Mouse (Mus musculus): Measurements from ENCODE around the gene Brsk1.

The Brsk1 gene

GRCm38 (mm10) chr7:4739544-4740275 lies 49.3 kb downstream of the Brsk1 start, which contains the start of gene Kmt5c:
Gene Kmt5c (plus strand): TSS chr7:4740115.
- in situ Hi-C loops (cut with MseI, MboI) = no loop called here

- in situ Hi-C loops (cut with MseI, MboI) = no loop called here
Observed at GRCm38 (mm10) chr7:4740309-4740727, 49.9 kb downstream of the Brsk1 start.

- in situ Hi-C loops (cut with MseI, MboI) = no loop called here
Observed at GRCm38 (mm10) chr7:4741151-4741550, 50.7 kb downstream of the Brsk1 start.

- in situ Hi-C loops (cut with MseI, MboI) = no loop called here
Observed at GRCm38 (mm10) chr7:4741672-4742481, 51.5 kb downstream of the Brsk1 start.

GRCm38 (mm10) chr7:4742482-4742819 lies 52.0 kb downstream of the Brsk1 start:
- in situ Hi-C loops (cut with MseI, MboI) = no loop called here

- in situ Hi-C loops (cut with MseI, MboI) = no loop called here
Observed at GRCm38 (mm10) chr7:4743354-4743753, 53.0 kb downstream of the Brsk1 start.

- in situ Hi-C loops (cut with MseI, MboI) = no loop called here
Observed at GRCm38 (mm10) chr7:4744886-4745285, 54.5 kb downstream of the Brsk1 start.

- in situ Hi-C loops (cut with MseI, MboI) = no loop called here
Observed at GRCm38 (mm10) chr7:4746326-4746980, 56.0 kb downstream of the Brsk1 start.

- in situ Hi-C loops (cut with MseI, MboI) = no loop called here
Observed at GRCm38 (mm10) chr7:4747156-4747899, 56.9 kb downstream of the Brsk1 start.

GRCm38 (mm10) chr7:4748321-4748720 lies 57.9 kb downstream of the Brsk1 start:
- in situ Hi-C loops (cut with MseI, MboI) = no loop called here

- in situ Hi-C loops (cut with MseI, MboI) = no loop called here
Observed at GRCm38 (mm10) chr7:4749169-4749568, 58.8 kb downstream of the Brsk1 start.

GRCm38 (mm10) chr7:4751971-4752820 lies 61.8 kb downstream of the Brsk1 start:
- in situ Hi-C loops (cut with MseI, MboI) = no loop called here

- in situ Hi-C loops (cut with MseI, MboI) = no loop called here
Observed at GRCm38 (mm10) chr7:4752821-4753570, 62.6 kb downstream of the Brsk1 start, which contains the start of gene Cox6b2. Gene Cox6b2 (minus strand): TSS chr7:4753094.

GRCm38 (mm10) chr7:4759670-4760069 lies 69.3 kb downstream of the Brsk1 start:
- in situ Hi-C loops (cut with MseI, MboI) = no loop called here

- in situ Hi-C loops (cut with MseI, MboI) = no loop called here
Observed at GRCm38 (mm10) chr7:4764946-4765710, 74.7 kb downstream of the Brsk1 start.

All from mouse trophoblast stem cell (cell line).